Mouse (Mus musculus) spleen, postnatal 14 days (tissue): Measurements from ENCODE around the gene 1700020A23Rik.

ENCODE experiments used
- DNase-seq, 2 experiments: peaks; one replicate each; pipeline ENCODE4 v3.0.0; 2021 to 2022; ENCODE audit warnings: low spot score in 2 of 2

Gene 1700020A23Rik

GRCm38 (mm10) chr2:130450434-130450796 is 45.4 kb downstream of the 1700020A23Rik start:
- peak; percentile 64 to 66 for DNase-seq

- DNase-seq, result no peak
Measured at GRCm38 (mm10) chr2:130451086-130451726, 46.1 kb downstream of the 1700020A23Rik start.

GRCm38 (mm10) chr2:130451727-130452090 is 46.6 kb downstream of the 1700020A23Rik start:
- no peak for DNase-seq

GRCm38 (mm10) chr2:130452266-130452665 is 47.2 kb downstream of the 1700020A23Rik start:
- DNase-seq, result no peak

GRCm38 (mm10) chr2:130453421-130453820 is 48.4 kb downstream of the 1700020A23Rik start:
- no peak for DNase-seq

- no peak for DNase-seq
Measured at GRCm38 (mm10) chr2:130454748-130455370, 49.8 kb downstream of the 1700020A23Rik start.
